Mouse (Mus musculus) urinary bladder, postnatal 10 days (tissue): ENCODE measurements around the gene Wfdc2.

Experiments used
- DNase-seq: peaks from one replicate; pipeline ENCODE4 v3.0.0; 2022; ENCODE audit warnings: low spot score

The Wfdc2 gene

DNA sequence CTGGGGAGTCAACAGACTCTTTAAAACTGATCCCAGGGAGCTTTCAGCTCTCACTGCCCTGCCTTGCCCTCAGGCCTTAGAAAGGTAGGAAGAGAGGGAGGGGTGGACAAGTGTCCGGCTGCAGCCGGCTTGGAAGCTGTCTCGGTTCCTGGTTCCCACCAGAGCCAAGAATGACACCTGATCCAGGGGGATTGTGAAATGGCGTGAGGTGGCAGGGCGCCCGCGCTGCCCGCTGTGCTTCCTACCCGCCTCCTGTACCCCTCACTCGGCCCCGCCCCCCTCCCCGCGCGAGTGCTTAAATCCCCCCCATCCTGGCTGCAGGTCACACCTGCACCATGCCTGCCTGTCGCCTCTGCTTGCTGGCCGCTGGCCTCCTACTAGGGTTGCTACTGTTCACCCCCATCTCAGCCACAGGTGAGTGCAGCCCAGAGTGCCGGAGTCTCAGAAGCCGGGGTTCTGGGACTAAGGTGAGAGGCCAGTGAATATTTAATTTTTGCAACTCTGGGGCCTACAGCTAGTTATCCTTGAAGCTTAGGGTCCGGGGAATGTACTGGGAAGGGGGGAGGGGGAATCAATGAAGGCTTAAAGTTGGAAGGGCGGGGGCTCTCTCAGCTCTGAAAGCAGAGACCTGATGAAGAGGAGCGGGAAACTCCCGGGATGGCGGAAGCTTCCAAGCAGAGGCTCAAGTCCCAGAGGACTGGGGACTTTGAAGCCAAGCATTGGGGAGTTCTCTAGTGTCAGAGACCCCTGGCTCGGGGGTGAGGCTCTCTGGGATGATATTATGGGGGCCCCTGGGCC, at the start of gene Wfdc2:
Gene Wfdc2 (plus strand): TSS at position 23 of the 798 bp plus-strand sequence.
- no peak for DNase-seq

DNA sequence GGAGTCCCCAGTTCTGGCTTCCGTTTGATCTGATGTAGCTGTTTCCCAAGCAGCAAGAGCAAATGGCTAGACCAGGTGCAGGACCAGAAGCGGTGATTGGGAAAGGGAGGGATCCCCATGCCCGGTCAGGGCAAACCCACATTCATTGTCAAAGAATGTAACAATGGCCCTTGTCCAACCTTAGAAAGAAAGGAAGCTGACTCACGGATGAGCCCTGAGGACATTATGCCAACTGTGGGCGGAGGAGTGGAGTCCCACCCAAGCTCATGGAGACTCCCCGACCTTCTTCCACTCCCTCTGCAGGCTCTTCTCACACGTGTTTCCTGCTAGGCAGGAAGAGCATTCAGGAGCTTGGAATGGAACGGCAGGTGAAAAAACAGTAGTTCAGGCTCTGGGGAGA, 48.8 kb upstream of the Wfdc2 start:
- DNase-seq, result no peak

DNA sequence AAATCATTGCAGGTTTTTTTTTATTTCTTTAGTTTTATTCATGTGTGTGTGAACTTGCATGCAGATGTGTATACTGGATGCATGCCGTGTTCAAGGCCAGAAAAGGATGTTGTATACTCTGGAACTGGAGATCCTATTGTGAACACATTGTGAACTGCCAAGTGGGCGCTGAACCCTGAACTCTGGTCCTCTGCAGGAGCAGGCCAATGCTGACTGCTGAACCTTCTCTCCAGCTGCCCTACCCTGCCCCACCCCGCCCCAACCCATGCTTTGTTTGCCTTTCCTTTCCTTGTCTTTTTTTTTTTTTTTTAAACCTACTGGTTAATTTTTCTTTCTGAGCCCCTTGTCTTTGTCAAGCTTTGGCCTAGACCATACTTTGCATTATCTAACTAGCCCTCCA, 47.3 kb upstream of the Wfdc2 start:
- no peak for DNase-seq

DNA sequence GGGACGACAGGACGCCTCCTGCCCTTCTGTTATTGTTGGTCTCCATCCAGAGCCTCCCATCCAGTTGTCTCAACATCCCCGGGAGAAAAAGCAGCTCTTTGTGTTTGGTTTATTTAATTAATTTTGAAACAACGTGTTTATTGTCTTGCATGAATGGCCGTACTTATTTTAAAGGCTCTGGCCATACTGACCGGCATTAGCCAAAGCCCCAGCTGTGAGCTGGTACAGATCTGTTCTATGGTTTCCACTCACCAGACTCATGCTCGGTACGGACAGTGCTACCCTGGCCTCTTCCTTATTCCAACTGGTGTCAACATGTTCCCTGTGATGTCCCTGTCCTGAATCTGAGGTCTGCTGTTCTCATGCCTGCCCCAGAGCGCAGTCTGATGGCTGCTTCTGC, 46.3 kb upstream of the Wfdc2 start:
- DNase-seq, result no peak

DNA sequence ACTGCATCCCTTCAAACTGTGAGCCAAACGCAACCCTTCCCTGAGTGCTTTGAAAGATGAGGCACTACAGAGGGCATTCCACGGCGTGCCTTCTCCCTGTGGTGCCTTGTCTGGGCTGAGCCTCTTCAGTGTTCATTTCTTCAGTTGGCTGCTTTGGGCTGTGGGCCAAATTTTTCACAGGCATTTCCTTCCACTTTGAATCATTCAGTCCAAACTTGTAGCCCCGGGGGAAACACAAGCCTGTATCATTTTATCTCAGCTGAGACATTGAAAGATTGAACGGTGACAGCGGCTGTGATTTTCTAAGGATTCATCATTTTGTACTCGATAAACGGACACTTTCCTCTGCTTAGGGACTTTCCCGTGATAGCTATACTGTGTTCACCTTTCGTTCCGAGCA, 45.6 kb upstream of the Wfdc2 start:
- no peak for DNase-seq

DNA sequence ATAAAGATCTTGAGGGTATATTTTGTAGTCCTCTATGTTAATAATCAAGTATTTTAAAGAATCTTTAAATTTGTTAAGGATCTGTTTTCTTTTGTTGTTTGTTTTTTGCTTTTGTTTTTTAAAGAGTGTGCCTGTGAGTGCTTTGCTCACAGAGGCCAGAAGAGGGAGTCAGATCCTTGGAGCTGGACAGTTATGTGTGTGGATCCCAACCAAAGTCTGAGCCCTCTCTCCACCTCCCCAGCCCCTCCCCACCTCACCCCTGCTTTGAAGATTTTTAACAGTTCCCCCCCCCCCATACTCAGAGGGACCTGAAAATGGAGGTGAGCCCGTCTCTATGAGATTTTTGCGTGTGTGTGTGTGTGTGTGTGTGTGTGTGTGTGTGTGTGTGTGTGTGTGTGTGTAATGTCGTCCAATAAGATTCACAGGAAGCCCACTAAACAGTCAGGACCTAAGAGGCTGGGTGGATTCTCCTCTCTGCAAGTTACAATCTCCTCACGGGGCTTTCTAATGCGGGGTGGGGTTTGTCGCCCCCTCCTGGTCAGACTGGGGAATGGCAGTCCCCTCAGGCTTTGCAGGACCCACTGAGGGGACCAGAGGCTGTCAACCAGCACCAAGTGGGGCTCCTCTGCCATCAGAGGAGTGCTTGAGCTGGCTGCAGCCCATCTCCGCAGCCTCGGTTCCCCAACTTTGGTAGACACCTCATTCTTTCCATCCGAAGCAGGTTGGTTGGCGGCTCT, 44.6 kb upstream of the Wfdc2 start:
- DNase-seq, result no peak

DNA sequence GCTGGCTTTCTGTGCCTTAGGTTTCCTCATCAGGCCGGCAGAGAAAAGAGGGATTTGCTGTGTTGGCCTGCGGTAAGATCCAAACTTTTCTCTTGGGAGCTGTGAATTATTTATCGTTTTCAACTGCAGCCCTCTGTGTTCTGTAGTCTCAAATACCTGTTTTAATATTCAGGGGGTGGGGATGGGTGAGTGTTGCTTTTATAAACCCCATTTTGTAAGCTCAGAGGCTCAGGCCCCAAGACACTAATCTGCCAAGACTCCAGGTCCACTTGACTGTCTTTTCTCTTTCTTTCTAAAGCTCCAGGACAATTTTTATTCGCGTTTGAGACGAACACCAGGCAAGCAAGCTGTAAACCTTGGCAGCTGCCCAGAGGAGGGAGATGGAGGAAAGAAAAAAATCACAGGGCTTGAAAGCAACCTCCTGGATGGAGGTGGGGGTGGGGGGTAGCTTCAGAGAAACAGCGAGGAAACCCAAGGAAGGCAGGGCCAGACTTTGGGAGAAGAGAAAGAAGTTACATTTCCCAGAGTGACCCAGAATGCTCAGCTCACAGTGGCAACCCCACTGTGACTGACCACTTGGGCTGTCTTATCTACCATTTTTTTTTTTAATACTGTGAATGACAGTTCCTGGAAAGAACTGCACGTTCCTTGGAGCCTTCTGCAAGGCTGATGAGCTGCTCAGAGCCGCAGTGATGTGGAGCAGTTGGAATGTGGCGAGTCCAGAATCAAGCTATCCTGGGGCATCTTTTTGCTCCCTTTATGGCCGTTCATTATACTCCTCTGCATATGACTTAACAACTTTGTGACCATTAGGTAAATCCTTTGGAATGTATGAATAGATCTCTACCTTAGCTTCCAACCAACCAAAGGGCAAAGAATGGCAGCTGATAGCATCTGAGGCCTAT, 43.7 kb upstream of the Wfdc2 start:
- DNase-seq, result no peak

DNA sequence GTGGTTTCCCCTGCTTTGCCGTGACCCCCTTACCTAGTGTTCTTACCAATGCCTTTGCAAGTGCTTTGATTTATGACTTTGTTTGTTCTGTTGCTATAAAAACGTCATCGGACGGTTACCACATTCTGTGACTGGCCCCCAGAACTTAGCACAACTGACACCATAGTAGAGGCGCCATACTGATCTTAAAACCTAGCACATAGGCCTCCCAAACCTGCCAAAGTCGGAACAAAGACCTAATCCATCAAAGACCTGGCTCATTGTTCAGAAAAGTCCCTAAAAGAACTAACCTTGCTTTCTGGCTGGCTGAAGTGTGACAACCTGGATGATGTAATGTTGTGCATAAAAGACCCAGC, 43.1 kb upstream of the Wfdc2 start:
- no peak for DNase-seq

DNA sequence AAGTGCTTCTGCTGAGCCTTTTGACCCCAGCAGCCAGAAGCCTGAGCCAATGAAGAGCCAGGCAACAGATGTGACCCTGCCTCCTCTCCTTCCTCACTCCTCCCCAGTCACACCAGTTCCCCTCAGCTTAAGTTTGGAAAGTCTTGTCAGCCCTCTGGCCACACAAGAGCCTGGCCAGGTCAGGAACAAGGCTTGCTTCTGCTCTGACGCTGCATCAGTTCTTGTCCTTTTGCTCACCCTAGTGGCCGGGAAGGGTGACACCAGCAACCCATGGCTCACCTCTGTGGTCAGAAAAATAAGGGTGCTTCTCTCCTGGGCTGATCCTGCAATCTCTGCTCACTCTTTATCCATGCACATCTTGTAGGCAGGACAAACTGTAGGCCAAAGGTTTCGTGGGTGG, 41.4 kb upstream of the Wfdc2 start:
- DNase-seq, result no peak

DNA sequence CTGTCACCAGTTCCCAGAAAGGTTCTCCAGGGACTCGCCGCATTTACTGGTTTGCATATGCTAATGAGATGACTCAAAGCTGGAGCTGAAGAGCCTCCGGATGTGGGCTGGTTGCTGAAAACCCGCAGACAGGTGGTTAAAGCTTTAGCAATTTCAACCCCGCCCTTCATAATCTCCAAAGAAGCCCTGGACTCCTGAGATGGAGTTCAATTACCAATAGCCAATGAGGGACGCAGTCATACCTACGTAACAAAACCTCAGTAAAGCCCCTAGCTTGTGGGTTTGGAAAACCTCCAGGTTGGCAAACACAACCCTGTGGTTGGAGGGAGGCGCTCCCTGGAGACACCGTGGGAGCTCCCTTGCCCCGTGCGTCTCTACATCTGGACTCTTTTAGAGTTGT, 40.4 kb upstream of the Wfdc2 start:
- DNase-seq, result no peak

DNA sequence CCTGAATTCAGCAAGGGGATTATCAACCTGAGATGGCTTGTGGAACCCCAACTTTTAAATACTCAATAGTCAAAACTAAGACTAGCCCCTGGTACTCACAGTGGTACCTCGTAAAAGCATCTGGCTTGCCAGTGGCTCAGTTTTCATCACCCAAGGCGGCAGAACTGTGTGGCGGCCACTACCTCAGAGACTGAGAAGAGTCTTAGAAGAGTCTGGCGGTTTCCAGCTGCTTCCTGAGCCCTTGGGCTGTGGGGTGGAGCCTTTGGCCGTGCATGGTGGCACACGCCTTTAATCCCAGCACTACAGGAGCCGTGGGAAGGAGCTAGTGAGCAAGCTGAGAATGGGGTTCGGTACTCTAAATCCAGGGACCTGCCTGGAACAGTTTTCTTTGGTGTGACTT, 39.9 kb upstream of the Wfdc2 start:
- no peak for DNase-seq

DNA sequence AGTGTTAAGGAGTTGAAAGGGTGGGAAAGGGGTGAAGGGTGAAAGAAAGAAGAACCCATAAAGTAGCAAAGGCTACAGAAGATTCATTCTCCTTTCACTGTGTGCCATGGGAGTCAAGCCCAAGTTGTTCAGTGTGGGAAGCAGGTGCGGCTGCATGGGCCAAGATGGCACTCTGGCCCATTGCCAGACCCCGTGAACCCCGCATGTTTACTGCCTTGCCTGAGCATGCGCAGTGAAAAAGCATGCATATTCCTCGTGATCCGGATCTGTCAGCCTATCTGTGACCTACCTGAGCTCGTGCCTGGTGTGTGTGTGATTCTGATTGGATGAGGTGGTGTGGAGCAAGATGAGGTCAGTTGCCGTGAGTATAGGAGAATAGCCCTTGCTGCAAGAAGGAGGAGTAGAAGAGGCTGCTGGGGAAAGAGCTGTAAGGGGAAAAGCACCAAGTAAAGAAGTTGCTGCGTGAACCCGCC, 38.9 kb upstream of the Wfdc2 start:
- no peak for DNase-seq

DNA sequence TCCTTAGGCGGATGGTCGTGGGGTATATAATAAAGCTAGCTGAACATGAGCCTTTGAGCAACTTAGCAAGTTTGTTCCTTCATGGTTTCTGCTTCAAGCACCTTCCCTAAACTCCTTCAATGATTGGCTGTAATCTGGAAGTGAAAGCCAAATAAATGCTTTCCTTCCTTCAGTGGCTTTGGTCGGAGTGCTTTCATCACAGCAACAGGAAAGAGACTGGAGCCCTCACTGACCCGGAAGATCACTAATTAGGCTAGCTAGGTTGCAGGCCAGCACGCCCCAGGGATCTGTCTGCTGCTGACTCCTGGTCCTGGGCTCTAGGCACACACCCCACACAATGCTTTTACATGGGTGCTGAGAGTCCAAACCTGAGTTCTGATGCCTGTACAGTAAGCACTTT, 33.7 kb upstream of the Wfdc2 start:
- no peak for DNase-seq

DNA sequence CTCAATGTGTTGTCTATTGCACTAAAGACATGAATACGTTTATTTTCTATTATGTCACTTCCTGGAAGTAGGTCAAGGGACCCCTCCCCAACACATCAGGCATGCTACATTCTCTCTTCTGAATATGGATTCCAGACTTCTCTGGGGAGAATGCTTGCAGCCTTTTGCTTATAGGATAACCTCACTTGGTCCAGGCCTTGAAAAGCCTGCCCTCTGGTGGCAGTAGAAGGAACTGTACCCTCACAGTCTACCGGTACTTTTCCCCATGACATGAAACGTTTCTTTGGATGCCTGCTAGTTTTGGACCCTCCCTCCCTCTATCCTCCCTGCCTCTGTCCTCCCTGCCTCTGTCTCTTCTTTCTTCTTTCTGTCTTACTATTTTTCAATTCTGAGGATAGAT, 31.0 kb upstream of the Wfdc2 start:
- DNase-seq, result no peak

DNA sequence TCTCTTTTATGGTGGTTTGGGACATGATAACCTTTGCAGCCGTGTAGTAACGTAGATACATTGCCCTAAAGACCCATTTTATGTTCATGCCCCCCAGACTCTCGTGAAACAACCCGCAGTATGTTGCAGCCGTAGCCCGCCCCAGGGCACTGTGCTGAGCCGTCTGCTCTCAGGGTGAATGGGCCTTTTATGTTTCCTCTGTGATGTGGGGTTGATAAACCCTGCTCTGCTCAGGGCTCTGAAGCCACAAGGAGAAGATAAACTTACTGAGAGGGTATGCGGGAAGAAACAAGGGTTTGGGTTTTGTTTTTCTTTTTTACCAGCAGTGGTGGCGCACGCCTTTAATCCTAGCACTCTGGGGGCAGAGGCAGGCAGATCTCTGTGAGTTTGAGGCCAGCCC, 27.9 kb upstream of the Wfdc2 start:
- DNase-seq, result no peak

DNA sequence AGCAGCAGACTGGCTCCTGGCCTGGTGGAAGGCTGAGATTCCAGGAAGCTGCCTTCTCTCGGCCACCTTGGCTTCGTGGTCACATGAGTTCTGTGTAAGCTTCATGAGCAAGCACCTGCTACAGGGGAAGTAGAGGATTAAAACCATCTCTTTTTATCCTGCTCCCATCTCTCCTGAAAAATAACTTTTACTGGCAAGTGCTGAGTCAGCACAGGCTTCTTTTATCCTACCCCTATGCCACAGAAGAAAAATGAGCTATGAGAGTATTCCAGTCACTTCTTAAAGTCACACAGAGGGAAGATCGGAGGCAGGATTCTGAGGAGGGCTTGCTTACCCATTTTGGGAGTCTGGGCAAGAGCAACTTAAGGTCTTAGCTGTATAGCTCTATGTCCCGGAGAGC, 25.2 kb upstream of the Wfdc2 start:
- no peak for DNase-seq

DNA sequence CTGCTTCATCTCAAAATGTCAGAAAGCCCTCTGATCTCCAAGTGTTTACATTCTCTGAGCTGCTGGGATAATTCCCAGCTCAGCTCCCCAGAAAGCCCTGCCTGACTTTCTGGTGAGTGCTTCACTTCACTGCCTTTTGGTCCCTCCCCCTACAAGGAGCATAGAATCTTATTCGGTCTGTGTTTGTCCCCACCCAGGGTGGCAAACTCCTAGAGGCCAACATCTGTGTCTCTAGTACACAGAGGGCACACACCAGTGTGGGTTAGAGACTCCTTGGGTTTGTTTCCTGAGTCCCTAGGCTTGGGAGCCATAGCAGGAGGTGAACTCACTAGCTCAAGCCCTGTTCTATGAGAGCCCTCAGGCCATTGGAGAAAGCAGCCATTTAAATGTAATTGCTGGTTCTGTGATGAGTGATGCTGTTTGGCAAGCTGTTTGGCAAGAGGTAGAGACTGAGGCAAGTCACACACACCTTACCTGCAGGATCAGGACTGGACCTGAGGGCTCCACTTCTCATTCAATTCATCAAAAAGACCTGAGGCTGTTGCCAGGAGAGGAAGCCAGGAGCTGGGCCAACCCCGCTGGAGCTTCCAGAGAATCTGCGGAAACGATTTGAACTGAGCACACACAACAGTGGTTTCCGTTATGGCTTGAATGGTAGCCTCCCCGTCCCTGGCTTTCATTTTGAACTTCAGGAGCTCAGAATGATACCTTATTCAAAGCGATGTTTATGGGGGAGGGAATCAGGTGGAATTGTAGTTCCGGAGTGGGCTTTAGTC, 21.4 kb upstream of the Wfdc2 start:
- DNase-seq, result no peak

DNA sequence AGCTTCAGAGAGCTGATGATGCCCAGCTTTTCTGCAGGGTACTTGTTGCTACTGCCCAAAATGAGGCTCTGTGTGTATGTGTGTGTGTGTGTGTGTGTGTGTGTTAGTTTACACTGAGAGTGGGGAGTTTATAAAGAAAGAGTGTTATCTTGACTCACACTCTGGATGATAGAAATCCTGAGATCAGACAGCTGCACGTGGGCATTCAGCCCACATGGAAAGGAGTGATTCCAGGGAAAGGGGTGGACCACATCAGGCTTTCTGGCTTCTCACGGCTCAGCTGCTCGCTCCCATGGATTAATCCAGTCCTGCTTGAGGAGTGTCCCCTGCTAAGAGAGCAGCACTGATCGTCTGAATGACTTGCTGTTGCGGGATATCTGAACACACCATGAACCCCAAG, 20.1 kb upstream of the Wfdc2 start:
- DNase-seq, result no peak

DNA sequence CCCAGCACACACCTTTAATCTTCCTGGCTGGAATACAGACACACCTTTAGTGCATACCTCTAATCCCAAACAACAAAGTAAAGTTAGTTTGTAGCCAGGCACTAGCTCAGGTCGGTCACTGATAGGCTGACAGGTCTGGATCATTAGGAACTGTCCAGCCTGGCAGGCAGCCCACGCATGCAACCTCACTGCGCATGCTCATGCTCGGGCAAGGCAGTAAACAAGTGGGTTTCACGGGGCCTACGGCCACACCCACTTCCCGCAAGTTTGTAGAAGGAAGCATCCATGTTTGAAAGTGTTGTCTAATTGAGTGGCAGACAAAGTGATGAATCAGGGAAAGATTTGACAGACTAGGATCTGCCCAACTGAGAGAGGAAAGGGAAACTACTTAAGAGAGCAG, 19.6 kb upstream of the Wfdc2 start:
- DNase-seq, result no peak

DNA sequence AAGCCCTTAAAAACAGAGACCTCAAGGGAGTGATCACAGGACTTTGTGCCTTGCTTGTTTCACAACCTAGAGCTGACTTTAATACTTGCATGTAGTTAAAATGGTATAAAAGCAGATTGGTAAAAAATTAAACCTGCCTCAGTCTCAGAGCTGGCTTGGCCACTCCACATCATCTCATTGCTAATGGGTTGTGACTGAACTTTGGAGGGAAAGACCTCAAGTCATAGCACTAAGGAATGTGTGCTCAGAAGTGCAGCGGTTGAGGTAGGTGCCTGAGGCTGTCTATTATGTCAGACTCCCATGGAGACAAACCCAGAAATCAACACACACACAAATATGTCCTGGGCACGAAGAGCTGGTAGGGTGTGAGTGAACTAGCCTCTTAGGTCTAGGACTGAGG, 18.5 kb upstream of the Wfdc2 start:
- no peak for DNase-seq

DNA sequence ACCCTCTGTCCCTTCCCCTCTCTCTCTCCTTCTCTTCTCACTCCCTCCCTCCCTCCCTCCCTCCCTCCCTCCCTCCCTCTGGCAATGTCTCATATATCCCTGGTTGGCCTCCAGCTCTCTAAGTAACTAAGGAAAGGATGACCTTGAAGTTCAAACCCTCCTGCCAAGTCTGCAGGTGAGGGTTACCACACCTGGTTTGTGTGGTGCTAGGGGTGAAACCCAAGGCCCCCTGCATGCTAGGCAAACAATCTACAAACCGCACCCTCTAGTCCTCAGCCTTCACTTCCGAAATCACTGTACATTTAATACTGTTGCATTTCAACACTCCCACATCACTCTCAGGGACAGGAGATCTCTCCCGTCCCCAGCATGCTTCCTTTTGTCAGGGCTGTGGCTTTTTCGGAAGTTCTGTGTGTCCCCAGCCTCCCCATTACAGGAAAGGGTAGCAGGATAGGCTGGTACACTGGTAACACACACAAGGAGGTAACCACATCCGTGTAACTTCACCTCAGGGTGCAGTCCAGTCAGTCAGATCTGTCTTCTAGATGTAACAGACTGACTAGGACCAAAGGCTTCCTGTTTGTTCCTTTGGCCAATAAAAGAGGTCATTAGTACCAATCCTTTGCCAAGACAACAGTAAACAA, 17.6 kb upstream of the Wfdc2 start:
- no peak for DNase-seq
